Mouse (Mus musculus): ENCODE measurements at regions not wholly inside any gene's neighbourhood (a gene's known extent, or its start where the extent isn't known, plus 50 kb on each side); places are given as distances from the start of the nearest gene placed in this dataset.

- no peak for TF ChIP-seq POLR2AphosphoS2 (IDR thresholded peaks at IDR 0.05; ENCODE audit: low read length)
- TF ChIP-seq GATA1 (IDR thresholded peaks at IDR 0.05; ENCODE audit: low read depth, low read length): no peak
- no peak for TF ChIP-seq RAD21 (IDR thresholded peaks at IDR 0.05; ENCODE audit: low read depth, low read length)
- no peak for TF ChIP-seq ETS1 (IDR thresholded peaks at IDR 0.05; ENCODE audit: low read depth, low read length)
- TF ChIP-seq KAT2A (conservative IDR thresholded peaks at IDR 0.05; ENCODE audit: low read depth, low read length): no peak
- TF ChIP-seq SIN3A (IDR thresholded peaks at IDR 0.05; ENCODE audit: low read length): no peak
- no peak for TF ChIP-seq ZNF384 (IDR thresholded peaks at IDR 0.05; ENCODE audit: low read depth, low read length)
- no peak for TF ChIP-seq ZMIZ1 (IDR thresholded peaks at IDR 0.05; ENCODE audit: low read depth, low read length)
- no peak for TF ChIP-seq MXI1 (IDR thresholded peaks at IDR 0.05; ENCODE audit: low read depth, low read length)
- TF ChIP-seq RCOR1 (IDR thresholded peaks at IDR 0.05; ENCODE audit: low read depth, low read length): no peak
- TF ChIP-seq E2F4 (IDR thresholded peaks at IDR 0.05; ENCODE audit: borderline replicate concordance, low read depth, low read length): no peak
- no peak for TF ChIP-seq USF2 (IDR thresholded peaks at IDR 0.05; ENCODE audit: borderline replicate concordance in 1 of 2, insufficient read depth in 1 of 2, low read depth in 1 of 2, low read length in 2 of 2)
- TF ChIP-seq CHD2 (IDR thresholded peaks at IDR 0.05; ENCODE audit: low read length): no peak
- no peak for TF ChIP-seq CTCF (IDR thresholded peaks at IDR 0.05 in 2 of 3, conservative IDR thresholded peaks at IDR 0.05 in 1 of 3; ENCODE audit: control insufficient read depth in 1 of 3, insufficient read depth in 1 of 3, low read depth in 2 of 3, low read length in 3 of 3, poor library complexity in 1 of 3, severe bottlenecking in 1 of 3)
- H3K4me3 ChIP-seq (ENCODE audit: control insufficient read depth in 1 of 2, insufficient read depth in 1 of 2, low read depth in 2 of 2, low read length in 2 of 2): no peak overlapping the region
- no peaks in the 10 kb centered on the region for H3K36me3 ChIP-seq (ENCODE audit: control insufficient read depth in 1 of 2, insufficient read depth in 2 of 2, low read length in 2 of 2)
- H3K9ac ChIP-seq (ENCODE audit: control insufficient read depth, low read depth, low read length, poor library complexity, severe bottlenecking): no peak overlapping the region
- H3K27ac ChIP-seq (ENCODE audit: control insufficient read depth, low read depth, low read length): no peak overlapping the region
- no peaks in the 10 kb centered on the region for H3K79me2 ChIP-seq (ENCODE audit: control insufficient read depth, insufficient read depth, low read length, poor library complexity)
- no peaks in the 10 kb centered on the region for H3K4me1 ChIP-seq (ENCODE audit: control insufficient read depth in 1 of 2, insufficient read depth in 2 of 2, low read length in 2 of 2)
- no peaks in the 10 kb centered on the region for H3K9me3 ChIP-seq (replicated peaks; ENCODE audit: insufficient read depth, low read length)
- DNase-seq (ENCODE audit: low read depth, low spot score): no peak
- H3K27me3 ChIP-seq (ENCODE audit: control insufficient read depth in 1 of 2, insufficient read depth in 2 of 2, low read length in 2 of 2): no peaks in the 10 kb centered on the region; a peak in 1 of 4 replicates
Observed at GRCm38 (mm10) chr10:101415262-101415661, 266.0 kb upstream of the Mgat4c start.

- H3K36me3 ChIP-seq (ENCODE audit: control insufficient read depth in 1 of 2, insufficient read depth in 2 of 2, low read length in 2 of 2): no peaks in the 10 kb centered on the region
- H3K4me1 ChIP-seq (ENCODE audit: control insufficient read depth in 1 of 2, insufficient read depth in 2 of 2, low read length in 2 of 2): no peaks in the 10 kb centered on the region
- H3K9ac ChIP-seq (ENCODE audit: control insufficient read depth, low read depth, low read length, poor library complexity, severe bottlenecking): no peak overlapping the region
- no peak for TF ChIP-seq EP300 (IDR thresholded peaks at IDR 0.05; ENCODE audit: low read depth in 1 of 2, low read length in 2 of 2)
- TF ChIP-seq POLR2A (IDR thresholded peaks at IDR 0.05; ENCODE audit: control insufficient read depth in 1 of 2, insufficient read depth in 1 of 2, low read depth in 1 of 2, low read length in 2 of 2, poor library complexity in 1 of 2): no peak
- no peak for TF ChIP-seq ETS1 (IDR thresholded peaks at IDR 0.05; ENCODE audit: low read depth, low read length)
- TF ChIP-seq POLR2AphosphoS5 (IDR thresholded peaks at IDR 0.05; ENCODE audit: borderline replicate concordance, low read depth, low read length): no peak
- no peak for TF ChIP-seq MXI1 (IDR thresholded peaks at IDR 0.05; ENCODE audit: low read depth, low read length)
- TF ChIP-seq MYB (IDR thresholded peaks at IDR 0.05; ENCODE audit: low read depth, low read length): no peak
- no peak for TF ChIP-seq RCOR1 (IDR thresholded peaks at IDR 0.05; ENCODE audit: low read depth, low read length)
- TF ChIP-seq CHD2 (IDR thresholded peaks at IDR 0.05; ENCODE audit: low read length): no peak
- TF ChIP-seq GATA1 (IDR thresholded peaks at IDR 0.05; ENCODE audit: low read depth, low read length): no peak
- TF ChIP-seq E2F4 (IDR thresholded peaks at IDR 0.05; ENCODE audit: borderline replicate concordance, low read depth, low read length): no peak
- no peak for TF ChIP-seq TAL1 (IDR thresholded peaks at IDR 0.05; ENCODE audit: low read length)
- TF ChIP-seq RAD21 (IDR thresholded peaks at IDR 0.05; ENCODE audit: low read depth, low read length): no peak
- TF ChIP-seq ZC3H11A (IDR thresholded peaks at IDR 0.05; ENCODE audit: low read depth, low read length): no peak
- no peak overlapping the region for H3K4me3 ChIP-seq (ENCODE audit: control insufficient read depth in 1 of 2, insufficient read depth in 1 of 2, low read depth in 2 of 2, low read length in 2 of 2)
- no peaks in the 10 kb centered on the region for H3K27me3 ChIP-seq (ENCODE audit: control insufficient read depth in 1 of 2, insufficient read depth in 2 of 2, low read length in 2 of 2)
- DNase-seq (ENCODE audit: low read depth, low spot score): no peak
- H3K79me2 ChIP-seq (ENCODE audit: control insufficient read depth, insufficient read depth, low read length, poor library complexity): no peaks in the 10 kb centered on the region; the same call in 1 of the 2 replicates
- H3K9me3 ChIP-seq (replicated peaks; ENCODE audit: insufficient read depth, low read length): no peaks in the 10 kb centered on the region
- H3K27ac ChIP-seq (ENCODE audit: control insufficient read depth, low read depth, low read length): no peak overlapping the region
Observed at GRCm38 (mm10) chr10:101422562-101422961, 258.7 kb upstream of the Mgat4c start.

Measured in MEL (cell line).